Mouse (Mus musculus): ENCODE results near the gene Slc7a11.

DNA sequence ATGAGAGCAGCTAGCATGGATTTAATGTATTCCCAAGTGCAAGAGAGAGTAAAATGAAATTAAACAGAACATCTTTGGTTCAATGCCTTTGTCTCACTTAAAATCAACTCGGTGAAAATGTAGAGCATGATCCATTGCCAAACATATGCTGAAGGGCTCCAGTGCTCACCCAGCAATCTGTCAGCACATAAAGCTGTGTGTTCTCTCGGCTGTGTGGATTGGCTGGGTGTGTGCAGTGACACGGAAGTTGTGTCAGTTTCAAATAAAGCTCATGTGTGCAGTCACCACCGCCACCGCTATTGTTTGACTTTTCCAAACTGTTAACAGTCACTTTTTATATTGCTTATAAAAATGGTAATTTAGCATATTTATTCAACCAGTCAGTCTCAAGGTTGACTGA is 398.7 kb downstream of the Slc7a11 start:
- TF ChIP-seq POLR2A (IDR thresholded peaks at IDR 0.05; ENCODE audit: low read depth, low read length), result no peak
- TF ChIP-seq CTCF (IDR thresholded peaks at IDR 0.05; ENCODE audit: extremely low read depth, insufficient read depth, insufficient read length, insufficient replicate concordance), result no peak
